Mouse (Mus musculus) myocyte (in vitro differentiated cells): ENCODE data around the gene Stard8.

Experiments
- MAX ChIP-seq: IDR thresholded peaks from one replicate; pipeline ENCODE4 v1.6.1; 2011; ENCODE audit warnings: low read depth, mild to moderate bottlenecking, control low read depth
- MYOD1 ChIP-seq, 3 experiments: IDR thresholded peaks; one replicate each; pipeline ENCODE4 v1.6.1; 2011; ENCODE audit warnings: control low read depth in 2 of 3, low read depth in 2 of 3, mild to moderate bottlenecking in 2 of 3, moderate library complexity in 1 of 3; ENCODE audit not compliant: insufficient read length in 2 of 3, control insufficient read depth in 1 of 3
- MYOG ChIP-seq, 3 experiments: IDR thresholded peaks; one replicate each; pipeline ENCODE4 v1.6.1; 2011; ENCODE audit warnings: control low read depth in 2 of 3, low read depth in 2 of 3, mild to moderate bottlenecking in 2 of 3; ENCODE audit not compliant: insufficient read length in 2 of 3, control insufficient read depth in 1 of 3, insufficient read depth in 1 of 3
- POLR2A ChIP-seq: IDR thresholded peaks from one replicate; pipeline ENCODE4 v1.6.1; 2011; ENCODE audit warnings: low read depth, mild to moderate bottlenecking, control low read depth, moderate library complexity; ENCODE audit not compliant: insufficient read length
- REST ChIP-seq: IDR thresholded peaks from one replicate; pipeline ENCODE4 v1.6.1; 2011; ENCODE audit warnings: mild to moderate bottlenecking, control low read depth, moderate library complexity; ENCODE audit not compliant: insufficient read depth, insufficient read length
- SRF ChIP-seq: IDR thresholded peaks from one replicate; pipeline ENCODE4 v1.6.1; 2011; ENCODE audit warnings: low read depth; ENCODE audit not compliant: control insufficient read depth, insufficient read length
- TCF12 ChIP-seq: IDR thresholded peaks from one replicate; pipeline ENCODE4 v1.6.1; 2011; ENCODE audit warnings: mild to moderate bottlenecking, control low read depth; ENCODE audit not compliant: poor library complexity, insufficient read depth, severe bottlenecking
- TCF3 ChIP-seq: IDR thresholded peaks from one replicate; pipeline ENCODE4 v1.6.1; 2011; ENCODE audit warnings: low read depth, control low read depth; ENCODE audit not compliant: insufficient read length
- USF1 ChIP-seq: IDR thresholded peaks from one replicate; pipeline ENCODE4 v1.6.1; 2011; ENCODE audit warnings: low read depth, mild to moderate bottlenecking, control low read depth, moderate library complexity

DNA sequence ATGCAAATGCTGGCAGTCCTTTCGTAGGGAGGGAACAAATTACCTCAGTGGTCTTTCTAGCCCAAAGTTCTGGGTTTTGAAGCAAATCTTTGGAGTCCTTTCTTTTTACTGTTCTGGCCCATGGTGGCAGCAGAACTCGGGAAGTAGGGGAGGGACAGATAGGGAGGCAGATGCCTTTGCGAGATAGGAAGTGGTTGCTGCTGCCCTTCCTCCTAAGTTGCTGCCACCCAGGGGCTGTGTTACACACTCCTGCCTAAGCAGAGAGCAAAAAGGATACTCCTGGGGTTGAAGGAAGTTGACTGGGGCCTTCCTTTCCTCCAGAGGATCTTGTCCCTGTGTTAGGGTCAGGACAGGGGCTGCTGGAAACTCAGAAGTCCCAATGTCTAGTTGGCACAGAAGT, 32.4 kb downstream of the Stard8 start:
- no peak for TF ChIP-seq TCF12
- no peak for TF ChIP-seq POLR2A
- TF ChIP-seq TCF3 = no peak
- TF ChIP-seq MYOG (IDR thresholded peaks at IDR 0.05; ENCODE audit: control insufficient read depth in 1 of 3, insufficient read depth in 1 of 3, insufficient read length in 2 of 3, low read depth in 2 of 3) = no peak
- TF ChIP-seq MYOD1 (IDR thresholded peaks at IDR 0.05; ENCODE audit: control insufficient read depth in 1 of 3, insufficient read length in 2 of 3, low read depth in 2 of 3) = no peak
- TF ChIP-seq REST = no peak
- TF ChIP-seq USF1 = no peak
- no peak for TF ChIP-seq MAX
- TF ChIP-seq SRF = no peak
